Mouse (Mus musculus) olfactory bulb, adult 2 months (tissue): ENCODE data around the gene Kiz. TPM values are rescaled to one million over a fixed set of nuclear protein-coding genes. Genes with fewer than 3 reads are reported as not detected.

ENCODE experiments used
- H3K27ac ChIP-seq: fragments of 200-500 bp; 2 replicates; pipeline ENCODE4 v1.5.1; 2012; ENCODE audit warnings: low read depth, low read length; ENCODE audit not compliant: insufficient read depth
- H3K4me1 ChIP-seq: fragments of 200-500 bp; 2 replicates; pipeline ENCODE4 v1.6.1; 2012; ENCODE audit warnings: low read length; ENCODE audit not compliant: control insufficient read depth, insufficient read depth
- H3K4me3 ChIP-seq: fragments of 200-500 bp; 2 replicates; pipeline ENCODE4 v1.5.1; 2012; ENCODE audit warnings: mild to moderate bottlenecking, low read depth, low read length, moderate library complexity; ENCODE audit not compliant: insufficient read depth
- CTCF ChIP-seq: fragments of 200-500 bp; IDR thresholded peaks from 2 replicates; pipeline ENCODE4 v1.5.1; 2012; ENCODE audit warnings: low read depth, mild to moderate bottlenecking, low read length, moderate library complexity; ENCODE audit not compliant: insufficient read depth
- POLR2A ChIP-seq: fragments of 200-500 bp; IDR thresholded peaks from 2 replicates; pipeline ENCODE4 v1.6.1; 2012; ENCODE audit warnings: mild to moderate bottlenecking, low read depth, low read length, moderate library complexity; ENCODE audit not compliant: insufficient read depth
- WGBS: fragments of 180-500 bp; shearing (Covaris S2); methylation state at CpG from one replicate; pipeline ENCODE4 v1.1.7; 2018; 5-methylcytosine and 5-hydroxymethylcytosine counted together
- polyA plus RNA-seq: library from polyadenylated mRNA; stranded (reverse); fragments of >200 nt; gene quantifications from 2 replicates; pipeline ENCODE4 v1.2.4, GENCODE M21; 2012; ENCODE audit warnings: low replicate concordance; ENCODE audit not compliant: missing spikeins, insufficient read depth, insufficient read length

The Kiz gene
- polyA plus RNA-seq, 1 experiment = not detected

GRCm38 (mm10) chr2:146833222-146834063 lies 22.2 kb upstream of the Kiz start:
- peaks cover 13% of the 10 kb centered on the region; the same call in 1 of the 2 replicates for H3K4me1 ChIP-seq
- 0 out of 2 replicates have a peak overlapping the region, but pooled peaks have one; percentile 16 for H3K4me3 ChIP-seq
- H3K27ac ChIP-seq = no peak overlapping the region
- no peak for TF ChIP-seq POLR2A
- 16% methylated on average over 31 of the region's 31 CpGs for WGBS

- Histone ChIP-seq H3K4me1 (peaks cover 15% of the 10 kb centered on the region; the same call in 1 of the 2 replicates), H3K27ac (no peak overlapping the region), H3K4me3 (peak overlapping the region; percentile 32)
- TF ChIP-seq CTCF (no peak), POLR2A (no peak)
- 2% methylated on average over 5 of the region's 5 CpGs for WGBS
Observed at GRCm38 (mm10) chr2:146834064-146834313, 21.7 kb upstream of the Kiz start.

GRCm38 (mm10) chr2:146834314-146835201 lies 21.1 kb upstream of the Kiz start:
- no peak for TF ChIP-seq CTCF
- no peak for TF ChIP-seq POLR2A
- 2% methylated on average over 63 of the region's 63 CpGs for WGBS

GRCm38 (mm10) chr2:146835241-146835990 lies 20.2 kb upstream of the Kiz start:
- peak overlapping the region; percentile 32; the same call in 1 of the 2 replicates for H3K4me3 ChIP-seq
- TF ChIP-seq CTCF (no peak), POLR2A (no peak)
- WGBS = 34% methylated on average over 20 of the region's 20 CpGs
- H3K4me1 ChIP-seq = peaks cover 22% of the 10 kb centered on the region; the same call in 1 of the 2 replicates
- no peak overlapping the region for H3K27ac ChIP-seq

More at GRCm38 (mm10) chr2:146834314-146835201, 21.1 kb upstream of the Kiz start:
- Histone ChIP-seq H3K4me1 (peaks cover 21% of the 10 kb centered on the region; the same call in 1 of the 2 replicates), H3K27ac (no peak overlapping the region; the same call in 1 of the 2 replicates), H3K4me3 (peak overlapping the region; percentile 32)

- TF ChIP-seq CTCF (no peak), POLR2A (no peak)
- Histone ChIP-seq H3K4me1 (peaks cover 22% of the 10 kb centered on the region; the same call in 1 of the 2 replicates), H3K4me3 (no peak overlapping the region), H3K27ac (no peak overlapping the region)
- WGBS = 42% methylated on average over 13 of the region's 13 CpGs
Observed at GRCm38 (mm10) chr2:146836246-146836645, 19.4 kb upstream of the Kiz start.

GRCm38 (mm10) chr2:146836871-146837550 lies 18.7 kb upstream of the Kiz start:
- 40% methylated on average over 17 of the region's 17 CpGs for WGBS
- no peak for TF ChIP-seq CTCF
- no peak for TF ChIP-seq POLR2A
- H3K4me3 ChIP-seq = no peak overlapping the region
- peaks cover 22% of the 10 kb centered on the region; the same call in 1 of the 2 replicates for H3K4me1 ChIP-seq
- no peak overlapping the region for H3K27ac ChIP-seq

- H3K4me3 ChIP-seq = no peak overlapping the region
- no peak overlapping the region for H3K27ac ChIP-seq
- no peak for TF ChIP-seq POLR2A
- H3K4me1 ChIP-seq = peaks cover 22% of the 10 kb centered on the region; the same call in 1 of the 2 replicates
- 80% methylated on average over 1 of the region's 1 CpGs for WGBS
Observed at GRCm38 (mm10) chr2:146837653-146838052, 18.0 kb upstream of the Kiz start.
